Mouse (Mus musculus) right cerebral cortex, adult 18-20 months (tissue): Measurements from ENCODE around the gene Slc4a11.
A peak's percentile ranks its signal among the peaks of the same experiment; 100 is the strongest.
"Not testable (repeated sequence)": the region's sequence is repeated elsewhere in the genome, so short reads cannot be mapped to it uniquely, and the experiment has no call there.

ENCODE experiments used
- DNase-seq: peaks from one replicate; pipeline ENCODE4 v3.0.0; 2022; ENCODE audit warnings: mixed read lengths

The Slc4a11 gene

DNA sequence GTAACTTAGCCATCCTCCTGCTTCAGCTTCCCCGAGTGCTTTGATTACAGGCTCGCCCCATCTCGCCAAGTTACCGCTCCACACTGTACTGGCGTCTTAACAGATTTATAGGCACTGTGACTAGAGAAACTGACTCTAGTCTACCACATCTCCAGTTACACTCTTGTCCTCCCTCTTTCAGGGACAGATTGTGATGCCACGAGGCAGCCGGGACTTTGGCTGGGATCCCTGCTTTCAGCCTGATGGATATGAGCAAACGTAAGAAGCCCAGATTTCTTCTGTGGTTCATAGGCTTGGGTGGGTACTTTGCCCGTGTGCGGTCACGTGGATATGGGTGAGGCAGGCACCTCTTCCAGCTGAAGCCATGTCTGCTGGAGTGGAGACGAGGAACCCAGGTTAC lies 18.2 kb downstream of the Slc4a11 start:
- no peak for DNase-seq

DNA sequence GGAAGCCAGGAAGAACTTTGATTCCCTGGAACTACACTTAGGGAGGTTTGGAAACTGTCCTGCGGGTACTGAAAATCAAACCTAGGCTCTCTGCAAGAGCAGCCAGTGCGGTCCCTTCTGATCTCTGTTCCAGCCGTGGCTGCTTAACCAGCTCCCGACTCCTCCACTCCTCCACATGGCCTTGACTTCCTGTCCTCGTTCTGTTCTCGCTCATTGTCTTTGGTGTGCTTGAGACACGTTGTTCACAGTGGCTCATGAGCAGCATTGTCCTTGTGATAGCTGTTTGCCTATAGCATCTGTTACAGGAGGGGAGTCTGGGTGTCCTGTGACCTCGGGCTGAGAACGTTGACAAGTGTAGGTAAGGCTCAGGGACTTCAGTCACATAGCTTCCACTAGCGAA lies 20.1 kb downstream of the Slc4a11 start:
- no peak for DNase-seq

DNA sequence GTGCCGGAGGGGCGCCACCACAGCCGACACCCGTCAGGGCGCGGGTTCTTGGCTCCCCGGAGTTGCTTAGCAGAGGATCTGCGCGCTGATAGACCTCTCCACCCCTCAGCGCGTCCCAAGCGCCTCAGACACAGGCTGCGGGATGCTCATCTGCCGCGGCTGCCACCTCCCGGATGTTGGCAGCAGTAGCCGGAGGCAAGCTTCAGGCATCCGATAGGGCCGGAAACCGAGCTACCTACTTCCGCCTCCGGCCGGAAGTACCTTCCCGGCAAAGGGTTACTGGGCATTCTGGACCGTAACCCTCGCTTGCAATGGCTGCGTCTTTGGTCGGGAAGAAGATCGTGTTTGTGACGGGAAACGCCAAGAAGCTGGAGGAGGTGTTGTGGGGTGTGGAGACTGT lies 29.8 kb downstream of the Slc4a11 start, which contains the start of gene Itpa:
Itpa (plus strand) TSS at position 52 of the 400 bp plus-strand sequence.
- peak; percentile 92 for DNase-seq

DNA sequence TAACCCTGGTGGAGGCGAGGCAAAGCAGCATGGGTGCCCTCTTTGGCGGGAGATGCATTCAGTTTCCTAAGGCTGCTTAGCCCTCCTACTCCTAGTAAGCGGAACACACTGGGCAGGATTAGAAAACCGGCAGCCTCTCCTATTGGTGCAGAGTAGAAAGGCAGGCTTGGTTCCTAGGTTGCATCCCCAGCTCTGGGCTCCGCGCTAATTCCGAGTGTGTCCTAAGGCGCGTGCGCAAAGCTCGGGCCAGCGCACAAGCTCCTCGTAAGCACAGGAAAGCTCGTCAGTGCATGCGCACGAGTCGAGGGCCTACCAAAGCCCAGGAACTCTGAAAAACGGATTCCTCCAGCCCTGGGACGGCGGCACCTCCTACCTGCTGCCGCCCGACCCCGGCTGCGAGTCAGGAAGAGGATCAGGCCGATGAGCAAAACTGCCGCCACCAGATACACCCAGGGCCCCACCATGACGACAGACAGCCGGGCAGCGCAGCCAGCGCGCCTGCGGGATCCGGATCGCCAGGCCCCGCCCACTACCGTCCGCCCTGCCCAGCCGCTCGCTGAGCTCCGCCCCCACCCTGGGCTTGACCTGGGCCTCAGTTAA lies 33.1 kb downstream of the Slc4a11 start, which contains the start of gene Ddrgk1:
Ddrgk1 (minus strand) TSS at position 558 of the 600 bp plus-strand sequence.
- DNase-seq: peak; percentile 97

DNA sequence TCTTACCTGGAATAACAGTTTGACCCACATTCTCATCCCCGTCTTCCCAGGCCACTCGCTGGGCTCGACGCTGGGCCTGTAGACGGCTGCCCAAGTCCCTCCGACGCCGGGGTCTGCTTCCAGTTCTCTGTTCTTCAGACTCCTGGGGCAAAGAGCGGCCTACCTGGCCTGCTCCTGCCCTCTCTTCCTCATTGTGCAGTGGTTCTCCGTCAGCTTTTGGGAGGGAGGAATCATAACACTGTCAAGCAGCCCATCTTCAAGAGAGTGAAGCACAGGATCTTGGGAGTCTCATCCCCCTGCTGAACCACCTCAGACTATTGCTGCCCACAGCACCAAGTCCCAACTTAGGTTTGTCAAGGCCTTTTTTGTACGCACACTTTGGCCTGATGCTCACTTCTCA lies 34.0 kb downstream of the Slc4a11 start:
- DNase-seq: no peak

DNA sequence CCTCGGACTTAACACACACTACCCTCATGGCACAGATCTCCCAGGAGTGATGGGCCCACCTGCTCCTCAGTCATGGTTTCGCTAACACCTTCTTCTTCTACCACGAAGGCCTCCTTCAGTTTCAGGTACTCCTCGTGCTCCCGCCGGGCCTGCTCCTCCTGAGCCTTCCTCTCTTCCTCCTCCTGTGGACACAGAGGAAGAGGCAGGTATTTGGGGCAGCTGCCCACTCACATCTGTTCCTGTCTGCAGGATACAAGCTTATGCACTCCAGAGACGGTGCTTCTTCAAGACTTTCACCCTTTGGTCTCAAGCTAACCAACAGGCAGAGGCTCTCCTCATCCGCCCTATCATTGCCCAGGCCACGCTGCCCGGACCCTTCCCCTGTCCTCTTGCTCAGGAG lies 38.8 kb downstream of the Slc4a11 start:
- DNase-seq: peak; percentile 61

DNA sequence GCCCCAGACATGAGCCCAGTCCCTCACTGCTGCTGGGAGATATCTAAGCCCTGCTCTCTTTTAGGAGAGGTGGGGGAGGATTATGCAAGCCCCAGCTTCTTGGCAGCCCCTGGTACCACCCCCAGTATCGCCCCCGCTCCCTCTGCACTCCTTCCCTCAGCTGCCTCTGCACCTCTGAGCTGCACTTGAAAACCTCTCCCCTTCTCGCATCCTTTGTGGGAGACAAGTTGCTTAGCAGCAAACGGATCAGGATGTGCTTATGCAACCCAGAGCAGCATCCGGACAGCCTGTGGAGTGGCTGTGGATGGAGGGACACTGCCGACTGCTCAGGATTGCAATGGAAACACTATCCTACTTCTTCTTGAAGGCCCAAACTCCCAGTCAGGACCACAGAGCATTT lies 39.8 kb downstream of the Slc4a11 start:
- DNase-seq: peak; percentile 93

DNA sequence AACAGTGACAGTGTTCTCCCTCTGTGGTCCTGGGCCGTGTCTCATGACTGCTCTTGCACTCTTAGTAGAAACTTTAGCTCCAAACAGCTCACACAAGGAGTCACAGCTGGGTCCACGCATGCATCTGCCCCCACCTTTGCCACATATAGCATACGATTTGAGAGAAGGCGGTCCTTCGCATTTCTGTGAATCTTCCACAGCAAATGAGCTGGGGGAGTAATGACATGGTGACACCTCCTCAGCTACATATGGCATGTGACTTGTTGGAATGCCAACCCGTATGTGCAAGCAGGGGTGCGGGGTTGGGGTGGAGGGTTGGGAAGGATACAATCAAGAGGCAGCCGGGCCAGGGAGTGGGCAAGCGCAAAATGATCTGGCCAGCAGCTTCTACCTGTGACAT lies 40.8 kb downstream of the Slc4a11 start:
- DNase-seq: peak; percentile 85

DNA sequence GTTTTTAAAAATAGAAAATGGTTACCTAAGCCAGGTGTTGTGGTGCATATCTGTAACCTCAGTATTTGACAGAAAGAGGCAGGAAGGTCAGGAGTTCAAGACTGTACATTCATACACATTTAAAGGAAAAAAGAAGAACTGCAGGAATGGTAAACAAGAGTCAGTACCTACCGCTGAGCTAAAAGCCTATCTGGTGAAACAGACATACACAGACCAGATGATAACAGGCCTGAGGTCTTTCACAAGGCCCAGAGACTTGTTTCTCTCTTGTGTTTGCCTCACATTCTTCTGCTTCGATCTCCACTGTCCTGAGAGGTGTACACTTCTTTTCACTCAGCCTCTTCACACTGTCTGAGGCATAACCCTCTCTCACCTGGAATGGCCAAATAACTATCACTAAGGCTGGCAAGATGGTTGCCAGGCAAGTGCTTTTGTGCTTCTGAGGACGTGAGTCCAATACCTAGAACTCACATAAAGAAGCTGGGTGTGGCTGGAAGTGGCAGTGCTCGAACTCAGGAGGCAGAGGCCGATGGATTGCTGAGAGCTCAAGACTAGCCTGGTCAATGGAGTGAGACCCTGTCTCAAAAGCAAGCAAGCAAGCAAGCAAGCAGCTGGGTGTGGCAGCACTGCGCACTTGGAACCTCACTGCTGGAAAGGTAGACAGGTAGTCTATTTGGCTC lies 41.5 kb downstream of the Slc4a11 start:
- no peak for DNase-seq

DNA sequence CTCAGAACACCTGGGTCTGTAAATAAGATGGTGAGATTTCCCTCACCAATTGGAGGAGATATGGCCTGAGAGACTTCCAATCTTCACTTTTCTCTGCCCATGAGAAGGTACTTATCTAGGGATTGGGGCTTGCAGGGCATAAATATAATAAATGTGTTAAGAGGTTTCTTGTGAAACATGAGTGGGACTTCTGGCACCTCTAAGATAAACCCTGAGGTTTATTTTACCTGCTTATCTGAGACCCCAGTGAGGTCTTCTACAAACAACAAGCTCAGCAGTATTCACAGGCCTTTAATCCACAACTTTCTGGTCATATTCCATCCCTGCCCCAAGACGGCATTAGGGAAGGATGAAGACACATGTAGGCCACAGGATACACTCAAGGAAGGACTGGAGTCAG lies 43.6 kb downstream of the Slc4a11 start:
- DNase-seq: no peak

DNA sequence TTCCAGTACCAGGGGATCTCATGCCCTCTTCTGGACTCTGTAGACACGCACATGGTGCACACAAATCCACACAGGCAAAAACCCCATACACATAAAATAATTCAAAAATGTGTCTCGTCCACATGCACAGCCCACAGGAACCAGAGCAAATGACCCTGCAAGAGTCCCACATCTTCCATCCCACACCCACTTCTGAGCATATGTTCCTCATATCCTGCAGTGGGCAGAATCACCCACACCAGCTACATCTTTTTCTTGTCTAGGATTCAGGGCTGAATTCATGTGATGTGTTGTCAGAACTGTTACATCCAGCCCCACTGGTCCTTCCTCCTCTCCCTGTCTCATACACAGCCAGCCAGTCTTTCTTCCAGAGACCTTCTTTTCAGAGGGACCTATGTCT lies 44.0 kb downstream of the Slc4a11 start:
- DNase-seq: peak; percentile 73

DNA sequence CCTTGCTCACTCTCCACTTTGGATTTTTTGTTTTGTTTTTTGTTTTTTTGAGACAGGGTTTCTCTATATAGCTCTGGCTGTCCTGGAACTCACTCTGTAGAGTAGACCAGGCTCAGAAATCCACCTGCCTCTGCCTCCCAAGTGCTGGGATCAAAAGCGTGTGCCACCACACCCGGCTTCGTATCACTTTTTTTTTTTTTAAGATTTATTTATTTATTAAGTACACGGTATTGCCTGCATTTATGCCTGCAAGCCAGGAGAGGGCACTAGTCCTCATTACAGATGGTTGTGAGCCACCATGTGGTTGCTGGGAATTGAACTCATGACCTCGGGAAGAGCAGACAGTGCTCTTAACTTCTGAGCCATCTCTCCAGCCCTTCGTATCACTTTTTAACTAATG lies 48.3 kb downstream of the Slc4a11 start:
- not testable (repeated sequence) for DNase-seq

DNA sequence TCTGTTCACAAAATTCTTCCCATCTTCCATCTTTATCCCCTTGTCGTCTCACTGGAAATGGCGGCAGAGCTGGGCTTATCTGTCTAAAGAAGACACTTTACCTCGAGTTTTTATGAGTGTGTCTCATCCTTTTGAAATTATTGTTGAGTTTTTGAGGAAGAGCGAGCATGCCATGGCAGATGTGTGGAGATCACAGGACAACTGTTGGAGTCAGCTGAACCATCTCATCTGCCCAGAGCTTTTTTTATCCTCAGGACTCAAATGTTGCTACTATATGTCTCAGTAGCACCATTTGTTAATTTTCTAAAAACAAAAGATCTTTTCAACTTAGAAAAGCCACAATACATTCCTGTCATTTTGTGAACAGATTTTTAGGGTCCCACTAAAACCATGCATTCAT lies 52.1 kb downstream of the Slc4a11 start:
- no peak for DNase-seq

DNA sequence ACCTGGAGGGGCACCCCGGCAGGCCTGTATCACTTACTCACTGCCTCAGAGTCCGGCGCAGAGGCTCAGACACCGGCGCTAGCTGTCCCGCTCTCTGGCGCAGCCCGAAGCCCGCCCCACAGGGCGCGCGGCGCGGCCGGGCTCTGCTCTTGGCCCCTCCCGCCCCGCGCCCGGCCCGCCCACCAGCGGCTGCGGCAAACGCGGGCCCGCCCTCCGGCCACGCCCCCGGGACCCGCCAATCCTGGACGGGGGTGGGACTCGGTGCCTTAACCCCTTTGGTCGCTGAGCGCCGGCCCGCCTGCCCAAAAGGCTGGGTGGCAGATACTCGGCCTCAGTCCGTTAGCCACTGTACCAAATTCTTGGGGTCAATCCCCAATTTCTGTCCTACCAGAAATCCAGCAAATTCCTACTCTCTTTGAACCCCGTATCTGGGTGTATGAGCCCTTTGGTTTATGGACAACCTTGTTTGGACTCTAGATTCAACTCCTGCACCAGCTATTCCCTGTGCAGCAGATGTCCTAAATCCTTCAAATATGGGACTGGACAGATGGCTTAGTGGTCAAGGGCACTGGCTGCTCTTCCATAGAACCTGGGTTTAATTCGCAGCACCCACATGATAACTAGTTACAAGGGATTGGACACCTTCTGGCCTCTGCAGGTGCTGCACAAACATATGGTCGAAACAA lies 54.5 kb downstream of the Slc4a11 start, which contains the start of gene Lzts3:
Lzts3 (minus strand) TSS at position 120 of the 686 bp plus-strand sequence.
- DNase-seq: peak; percentile 94

DNA sequence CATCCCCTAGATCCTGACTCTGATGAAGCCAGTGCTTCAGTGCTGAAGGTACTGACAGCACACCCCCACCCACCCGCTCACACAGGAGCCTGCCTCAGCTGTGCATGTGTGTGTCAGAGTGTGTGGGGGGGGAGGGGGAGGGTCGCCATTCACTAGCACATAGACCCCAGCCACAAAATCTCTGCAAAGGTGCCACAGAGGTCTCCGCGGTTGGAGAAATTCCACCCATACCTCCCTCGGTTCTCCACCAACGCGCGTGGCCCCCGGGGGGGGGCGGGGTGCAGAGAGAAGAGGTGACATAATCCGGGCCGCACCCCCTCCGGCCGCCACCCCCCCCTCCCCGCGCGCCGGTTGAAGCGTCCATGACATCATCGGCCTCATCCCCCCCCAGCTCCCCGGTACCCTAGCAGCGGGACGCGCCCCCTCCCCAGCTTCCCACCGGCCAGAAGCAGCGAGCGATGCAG lies 55.1 kb downstream of the Slc4a11 start:
- DNase-seq: peak; percentile 56

DNA sequence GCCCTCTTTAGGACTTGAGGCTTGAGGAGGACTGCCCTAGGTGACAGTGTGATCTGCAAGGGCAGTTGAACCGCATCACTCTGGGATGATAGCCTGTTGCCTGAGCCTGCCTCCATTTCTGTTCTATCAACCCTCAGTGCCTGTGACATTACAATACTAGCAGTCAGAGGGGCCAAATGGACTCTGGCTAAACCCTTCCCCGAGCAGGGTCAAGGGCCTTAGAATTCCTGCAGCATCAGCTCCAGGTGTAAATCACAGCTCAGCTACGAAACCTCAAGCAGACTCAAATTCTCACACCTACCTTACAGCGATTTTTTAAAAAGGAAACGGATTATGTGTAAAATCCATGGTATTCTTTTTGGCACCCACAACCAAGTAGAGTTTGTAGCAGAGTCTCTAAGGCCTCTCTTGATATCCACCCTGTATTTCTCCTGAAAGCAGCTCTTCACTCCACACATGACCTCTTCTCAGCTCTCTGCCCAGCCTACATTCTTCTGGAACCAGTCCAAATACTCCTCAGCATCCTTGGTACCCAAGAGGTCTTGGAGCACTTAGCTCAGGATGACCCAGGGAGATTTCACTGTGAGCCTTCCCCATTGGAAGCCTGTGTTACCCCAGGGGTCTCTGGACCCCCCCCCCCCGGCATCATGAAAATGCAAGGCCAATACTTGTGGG lies 55.8 kb downstream of the Slc4a11 start:
- DNase-seq: no peak

DNA sequence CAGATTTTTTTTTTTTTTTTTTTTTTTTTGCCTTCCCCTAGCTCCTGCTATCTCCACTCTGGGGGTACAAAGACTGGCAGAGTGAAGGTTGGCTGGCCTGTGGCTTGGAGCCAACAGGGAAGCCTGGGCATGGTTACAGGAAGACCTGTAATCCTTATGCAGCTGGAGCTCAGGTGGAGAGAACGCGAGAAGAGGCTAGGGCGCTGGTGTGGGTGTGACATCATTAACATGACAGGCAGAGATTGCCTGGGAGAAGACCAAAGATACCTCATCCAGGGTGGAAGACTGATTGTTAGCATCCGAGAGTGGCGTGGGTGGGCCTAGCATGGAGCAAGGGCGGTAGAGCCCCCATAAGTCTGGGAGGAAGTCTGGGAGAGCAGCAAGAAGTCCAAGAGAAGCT lies 58.0 kb downstream of the Slc4a11 start:
- peak; percentile 59 for DNase-seq

DNA sequence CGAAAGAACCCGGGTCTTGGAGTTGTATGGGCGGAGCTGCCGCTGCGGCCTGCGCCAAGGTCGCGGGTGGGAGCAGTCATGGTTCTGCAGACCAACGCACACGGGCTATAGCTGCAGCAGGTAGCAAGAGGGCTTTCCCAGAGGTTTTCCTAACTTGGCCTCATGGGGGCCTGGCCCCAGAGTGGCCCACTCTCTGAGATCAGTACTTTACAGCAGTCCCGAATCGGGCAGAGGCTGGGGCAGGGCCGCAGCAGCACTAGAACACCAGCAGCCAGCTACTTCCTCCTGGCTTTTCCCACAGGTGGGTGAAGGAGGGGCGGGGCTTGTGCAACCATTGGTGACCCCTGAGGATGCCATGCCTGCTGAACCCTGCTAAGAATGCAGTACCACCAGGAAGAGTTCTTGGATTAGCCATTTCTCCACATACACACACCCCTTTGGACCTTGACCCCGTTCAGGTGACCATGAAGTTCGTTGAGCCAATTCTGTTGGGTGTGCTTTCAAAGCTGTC lies 59.2 kb downstream of the Slc4a11 start:
- DNase-seq: no peak

DNA sequence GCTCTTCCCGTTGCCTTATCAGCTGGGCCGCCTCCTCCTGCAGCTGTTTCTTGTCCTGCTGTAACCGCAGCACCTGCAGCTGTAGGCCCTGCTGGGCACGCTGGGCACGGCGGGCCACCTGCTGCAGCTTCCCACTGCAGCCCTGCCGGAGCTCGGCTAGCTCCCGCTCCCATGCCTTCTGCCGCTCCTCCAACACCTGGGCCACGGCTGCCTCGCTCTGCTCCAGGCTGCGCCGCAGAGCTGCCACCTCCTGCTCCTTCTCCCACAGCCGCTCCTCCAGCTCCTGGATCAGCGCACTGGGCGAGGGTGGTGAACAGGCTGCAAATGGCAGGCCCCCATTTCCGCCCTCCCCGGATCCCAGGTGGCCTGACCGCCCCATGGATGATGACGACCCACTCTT lies 61.5 kb downstream of the Slc4a11 start:
- peak; percentile 63 for DNase-seq

DNA sequence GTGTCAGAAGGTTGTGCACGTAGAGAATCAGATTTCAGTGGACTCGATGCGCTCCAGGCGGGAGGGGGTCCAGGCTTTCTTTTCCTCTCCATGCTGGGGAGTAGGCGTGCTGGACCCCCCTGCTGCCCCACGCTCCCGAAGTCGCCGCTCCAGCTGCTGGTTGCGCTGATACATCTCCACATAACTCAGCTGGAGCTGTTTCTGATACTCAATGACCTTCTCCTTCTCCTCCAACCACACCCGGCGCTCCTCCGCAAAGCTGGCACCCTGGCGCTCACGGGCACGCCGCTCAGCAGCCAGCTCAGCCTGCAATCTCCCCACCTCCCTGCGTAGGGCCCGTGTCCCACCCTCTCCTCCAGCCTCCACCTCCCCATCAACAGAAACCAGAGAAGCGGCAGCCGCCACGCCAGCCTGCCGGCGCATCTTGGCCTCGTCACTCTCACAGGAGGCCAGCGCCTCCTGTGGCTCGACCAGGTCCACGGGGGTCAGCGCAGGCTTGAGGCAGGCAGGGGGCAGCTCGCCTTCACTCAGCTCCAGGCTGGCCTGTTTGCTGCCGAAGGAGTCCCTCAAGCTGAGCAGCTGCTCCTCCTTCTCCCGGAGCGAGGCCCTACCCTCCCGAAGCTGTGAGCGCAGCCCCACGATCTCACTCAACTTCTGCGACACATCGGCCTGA lies 62.4 kb downstream of the Slc4a11 start:
- DNase-seq: peak; percentile 65
